Mouse (Mus musculus): ENCODE data around the gene Ddx6. TPM values are rescaled to one million over a fixed set of nuclear protein-coding genes. Genes with fewer than 3 reads are reported as not detected.
"Not testable (repeated sequence)": the region's sequence is repeated elsewhere in the genome, so short reads cannot be mapped to it uniquely, and the experiment has no call there.

The Ddx6 gene
- total RNA-seq, 2 experiments from 2014 or later = 72.4 to 80.6 TPM

DNA sequence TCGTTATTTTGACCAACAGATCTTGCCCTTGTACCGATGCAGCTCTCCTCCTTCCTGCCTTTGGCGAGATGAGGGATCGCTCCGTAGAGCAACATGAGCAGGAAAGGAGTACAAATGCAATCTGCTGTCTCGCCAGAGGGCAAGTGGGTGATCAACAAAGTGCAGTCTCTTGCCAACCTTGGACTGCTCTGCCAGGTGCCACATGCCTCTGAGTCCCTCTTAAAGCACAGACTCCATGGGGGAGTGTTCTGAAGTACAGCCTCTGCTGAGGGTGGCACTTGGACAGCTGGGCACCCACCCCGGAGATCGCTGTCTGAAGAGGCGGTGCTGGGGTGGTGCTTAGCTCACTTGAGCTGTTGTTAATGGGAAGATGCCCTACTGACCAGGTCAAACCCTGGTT lies 34.0 kb downstream of the Ddx6 start:
- 0 out of 2 replicates have a peak, but pooled peaks have one; percentile 26 for ATAC-seq (replicated peaks; ENCODE audit: poor library complexity, severe bottlenecking)

DNA sequence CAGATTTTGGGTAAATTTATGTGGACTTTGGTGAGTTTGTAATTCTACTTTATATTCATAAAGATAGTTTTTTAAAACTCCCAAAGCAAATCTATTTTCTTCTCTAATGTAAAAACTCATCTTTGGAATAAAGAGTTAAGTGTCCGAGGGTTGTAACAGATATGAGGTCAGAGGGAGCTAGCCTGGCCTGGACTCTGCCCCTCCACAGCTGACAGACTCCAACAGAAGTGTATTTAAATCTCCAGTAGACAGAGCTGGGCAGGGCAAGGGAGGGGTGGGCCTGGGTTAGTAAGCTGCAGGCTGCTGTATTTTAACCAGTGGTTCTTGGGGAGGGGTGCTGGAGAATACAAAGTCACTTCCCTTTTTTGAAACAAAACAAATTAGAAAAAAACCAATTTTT lies 35.3 kb downstream of the Ddx6 start:
- ATAC-seq (replicated peaks; ENCODE audit: poor library complexity, severe bottlenecking) = not testable (repeated sequence)

DNA sequence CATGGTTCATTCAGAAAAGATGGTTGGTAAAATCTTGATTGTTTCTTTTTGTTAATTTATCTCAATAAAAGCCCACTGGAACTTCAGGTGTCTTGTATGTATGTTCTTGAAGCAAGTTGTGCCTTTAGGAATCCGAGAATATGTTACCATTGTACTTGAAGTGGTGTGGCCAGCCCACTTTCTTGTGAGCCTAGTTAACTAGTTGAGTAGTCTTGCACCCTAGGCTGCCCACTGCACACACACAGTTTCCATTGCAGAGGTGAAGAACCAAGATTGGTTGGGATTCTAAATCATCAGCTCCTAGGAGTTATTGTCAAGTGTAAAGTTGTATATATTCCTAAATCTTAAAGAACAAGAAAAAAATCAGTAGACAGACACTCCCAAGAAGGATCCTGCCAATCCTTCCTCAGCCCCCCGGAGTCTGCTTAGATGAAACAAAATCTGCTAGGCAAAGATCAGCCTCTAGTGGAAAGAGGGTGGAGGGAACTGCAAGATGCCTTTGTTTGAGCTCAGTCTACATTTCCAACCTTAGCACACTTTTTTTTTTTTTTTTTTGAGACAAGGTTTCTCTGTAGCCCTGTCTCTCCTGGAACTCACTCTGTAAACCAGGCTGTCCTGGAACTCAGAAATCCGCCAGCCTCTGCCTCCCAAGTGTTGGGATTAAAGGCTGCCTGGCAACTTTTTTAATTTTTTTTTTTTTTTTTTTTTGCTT lies 36.1 kb downstream of the Ddx6 start:
- no peak for ATAC-seq (replicated peaks; ENCODE audit: poor library complexity, severe bottlenecking)

DNA sequence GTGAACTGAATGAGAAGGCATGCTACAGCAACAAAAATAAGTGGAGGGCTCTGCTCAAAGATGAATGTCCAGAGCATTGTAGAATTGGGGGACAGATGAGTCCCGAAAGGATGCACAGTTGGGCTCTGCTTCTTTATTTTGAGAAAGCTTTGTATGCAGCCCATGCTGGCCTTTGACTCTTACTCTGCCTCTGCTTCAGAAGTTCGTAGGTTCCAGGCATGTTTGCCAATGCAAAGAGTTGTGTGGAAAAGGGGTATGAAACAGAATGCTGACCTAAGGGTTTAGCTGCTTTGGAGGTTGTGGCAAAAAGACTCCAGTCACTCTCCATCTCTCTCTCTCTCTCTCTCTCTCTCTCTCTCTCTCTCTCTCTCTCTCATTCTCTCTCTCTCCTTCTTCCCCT lies 36.9 kb downstream of the Ddx6 start:
- no peak for ATAC-seq (replicated peaks; ENCODE audit: poor library complexity, severe bottlenecking)

DNA sequence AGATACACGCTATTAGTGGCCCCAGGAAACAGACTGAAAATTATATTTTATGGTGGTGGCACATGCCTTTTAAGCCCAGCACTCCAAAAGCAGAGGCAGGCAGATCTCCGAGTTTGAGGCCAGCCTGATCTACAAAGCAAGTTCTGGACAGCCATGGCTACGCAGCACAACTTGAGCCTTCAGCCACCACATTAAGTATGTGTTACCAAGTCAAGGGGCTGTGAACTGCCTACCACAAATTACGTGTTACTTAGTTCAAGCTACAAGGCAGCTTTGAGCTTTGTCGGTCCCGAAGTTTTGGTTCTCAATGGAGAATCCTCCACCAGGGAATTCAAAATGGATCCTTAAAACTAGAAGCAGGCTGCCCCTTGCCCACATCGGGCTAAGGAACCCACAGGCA lies 38.4 kb downstream of the Ddx6 start:
- ATAC-seq (replicated peaks; ENCODE audit: poor library complexity, severe bottlenecking) = no peak

DNA sequence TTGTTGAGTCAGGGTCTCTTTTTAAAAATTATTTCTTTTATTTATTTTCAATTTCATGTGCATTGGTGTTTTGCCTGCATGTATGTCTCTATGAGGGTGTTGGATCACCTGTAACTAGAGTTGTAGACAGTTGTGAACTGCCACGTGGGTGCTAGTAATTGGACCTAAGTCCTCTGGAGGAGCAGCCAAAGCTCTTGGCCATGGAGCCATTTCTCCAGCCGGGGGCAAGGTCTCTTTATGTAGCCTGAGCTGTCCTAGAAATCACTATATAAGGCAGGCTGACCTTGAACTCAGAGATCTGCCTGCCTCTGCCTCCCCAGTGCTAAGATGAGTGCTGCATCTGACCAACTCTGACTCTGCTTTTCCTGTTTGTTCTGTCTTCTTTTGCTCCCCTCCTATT lies 39.5 kb downstream of the Ddx6 start:
- ATAC-seq (replicated peaks; ENCODE audit: poor library complexity, severe bottlenecking) = no peak

DNA sequence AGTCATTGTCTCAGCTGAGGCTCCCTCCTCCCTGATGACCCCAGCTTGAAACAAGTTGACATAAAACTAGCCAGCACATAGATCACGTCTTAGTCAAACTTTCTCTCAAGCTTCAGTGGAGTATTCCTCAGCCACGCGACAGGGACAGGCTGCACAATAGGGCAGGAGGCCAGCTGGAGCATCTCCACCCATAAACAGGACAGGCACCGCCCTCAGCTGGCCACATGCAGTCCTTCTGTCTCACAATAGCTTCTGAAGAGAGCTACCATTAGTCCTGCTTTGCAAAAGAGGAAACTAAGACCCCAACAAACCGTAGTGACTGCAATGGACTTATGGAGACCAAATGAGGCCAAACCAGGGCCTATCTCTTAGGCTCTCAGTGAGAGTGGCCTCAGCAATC lies 40.8 kb downstream of the Ddx6 start:
- peak; percentile 31; the same call in 1 of the 2 replicates for ATAC-seq (replicated peaks; ENCODE audit: poor library complexity, severe bottlenecking)

DNA sequence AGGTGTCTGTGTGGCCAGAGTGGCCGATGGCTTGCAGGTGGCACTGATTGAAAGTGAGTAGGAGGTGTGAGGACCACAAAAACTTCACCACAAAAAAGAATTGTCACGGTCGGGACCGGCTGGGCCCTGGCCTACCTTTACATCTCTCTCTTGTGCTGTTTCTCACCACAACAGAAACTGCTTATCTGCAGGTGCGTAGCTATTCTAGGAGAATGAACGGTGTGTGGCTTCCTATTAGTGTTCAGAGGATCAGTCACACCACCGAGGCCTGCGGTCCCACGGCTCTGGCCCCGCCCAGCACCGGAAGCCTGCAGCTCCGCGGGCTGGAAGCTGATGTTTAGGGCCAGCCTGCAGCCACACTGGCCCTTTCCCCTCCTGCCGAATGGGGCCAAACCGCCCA lies 41.2 kb downstream of the Ddx6 start:
- ATAC-seq (replicated peaks; ENCODE audit: poor library complexity, severe bottlenecking) = peak; percentile 85

DNA sequence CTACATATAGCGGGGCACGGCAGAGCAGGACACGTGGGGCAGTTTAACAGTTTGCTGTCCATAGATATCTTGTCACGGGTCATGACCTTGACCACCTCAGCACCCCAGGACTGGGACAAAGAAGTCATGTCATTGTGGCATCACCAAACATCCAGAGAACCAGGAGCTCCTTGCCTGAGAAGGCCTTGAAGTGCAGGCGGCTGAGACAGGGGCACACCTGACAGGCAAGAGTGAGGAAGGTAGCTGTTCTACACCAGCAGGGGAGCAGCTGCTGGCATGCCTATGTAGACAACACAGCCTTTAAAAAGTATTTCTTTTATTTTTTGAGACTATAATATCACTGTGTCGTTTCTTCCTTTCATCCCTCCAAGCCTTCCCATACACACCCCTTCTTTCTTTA lies 41.7 kb downstream of the Ddx6 start:
- no peak for ATAC-seq (replicated peaks; ENCODE audit: poor library complexity, severe bottlenecking)

DNA sequence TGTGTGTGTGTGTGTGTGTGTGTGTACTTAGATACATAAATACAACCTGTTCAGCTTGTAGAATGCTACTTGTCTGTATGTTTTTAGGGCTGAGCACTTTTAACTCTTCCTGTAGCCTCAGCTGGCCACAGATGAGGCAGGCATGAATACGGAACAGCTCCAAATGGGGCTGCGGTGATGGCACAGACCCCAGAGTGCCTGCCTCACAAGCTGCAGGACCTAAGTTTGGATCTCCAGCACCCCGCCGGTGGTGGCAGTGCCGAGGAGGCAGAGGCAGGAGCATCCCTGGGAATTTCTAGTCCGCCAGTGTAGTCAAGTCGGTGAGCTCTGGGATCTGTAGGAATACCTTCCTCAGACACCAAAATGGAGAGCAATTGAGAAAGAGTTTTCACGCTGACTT lies 42.3 kb downstream of the Ddx6 start:
- ATAC-seq (replicated peaks; ENCODE audit: poor library complexity, severe bottlenecking) = no peak

DNA sequence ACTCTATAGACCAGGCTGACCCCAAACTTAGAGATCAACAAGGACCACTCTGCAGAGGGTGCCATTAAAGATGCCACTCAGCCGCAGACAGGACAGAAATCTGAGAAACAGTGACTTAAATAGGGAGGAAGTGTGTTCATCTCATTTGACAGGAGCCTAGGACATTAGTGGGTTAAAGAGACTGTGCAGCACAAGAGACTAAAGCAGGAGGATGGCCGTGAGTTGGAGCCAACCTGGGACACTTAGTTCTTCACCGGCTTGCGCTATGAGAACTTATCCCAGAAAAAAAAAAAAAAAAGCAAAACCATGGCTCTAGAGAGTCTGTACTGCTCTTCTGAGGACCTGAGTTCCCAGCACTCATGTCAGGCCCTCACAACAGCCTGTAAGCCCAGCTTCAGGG lies 43.0 kb downstream of the Ddx6 start:
- no peak for ATAC-seq (replicated peaks; ENCODE audit: poor library complexity, severe bottlenecking)

DNA sequence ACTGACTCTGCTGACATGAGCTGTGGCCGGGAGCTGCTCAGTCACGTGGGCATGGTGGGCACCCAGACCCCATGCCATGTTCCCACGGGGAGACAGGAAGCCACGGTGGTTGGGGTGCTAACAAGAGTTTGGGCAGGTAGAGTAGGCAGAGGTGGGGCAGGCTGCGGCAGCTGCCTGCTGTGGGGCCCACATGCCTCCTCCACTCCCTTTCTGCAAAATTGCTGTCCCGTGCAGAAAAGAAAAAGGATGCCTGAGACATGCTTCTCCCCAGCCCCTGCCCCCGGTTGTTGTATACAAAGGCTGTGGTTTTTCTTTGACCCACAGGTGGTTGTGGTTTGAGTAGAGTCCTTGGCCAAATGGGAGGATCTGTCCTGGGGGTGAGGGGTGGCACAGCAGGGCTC lies 44.2 kb downstream of the Ddx6 start:
- 0 out of 2 replicates have a peak, but pooled peaks have one; percentile 9 for ATAC-seq (replicated peaks; ENCODE audit: poor library complexity, severe bottlenecking)

DNA sequence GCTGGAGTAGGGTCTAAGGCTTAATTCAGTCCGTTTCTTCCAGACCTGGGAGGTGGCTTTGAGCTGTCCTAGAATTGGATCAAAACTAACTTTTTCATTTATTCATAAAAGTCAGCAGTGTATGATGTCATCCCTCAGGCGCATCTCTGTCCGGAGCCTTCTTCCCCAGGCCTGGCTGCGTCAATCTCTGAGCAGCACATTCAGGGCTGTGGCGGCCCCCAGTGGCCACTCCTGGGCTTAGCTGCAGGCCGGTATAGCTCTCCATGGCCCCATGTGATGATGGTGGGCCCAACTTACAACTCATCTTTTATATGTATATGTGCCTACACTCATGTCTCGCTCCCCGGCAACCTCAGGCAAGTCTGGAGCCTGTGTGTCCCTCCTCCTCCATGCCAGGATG lies 47.3 kb downstream of the Ddx6 start:
- ATAC-seq (replicated peaks; ENCODE audit: poor library complexity, severe bottlenecking) = peak; percentile 85

DNA sequence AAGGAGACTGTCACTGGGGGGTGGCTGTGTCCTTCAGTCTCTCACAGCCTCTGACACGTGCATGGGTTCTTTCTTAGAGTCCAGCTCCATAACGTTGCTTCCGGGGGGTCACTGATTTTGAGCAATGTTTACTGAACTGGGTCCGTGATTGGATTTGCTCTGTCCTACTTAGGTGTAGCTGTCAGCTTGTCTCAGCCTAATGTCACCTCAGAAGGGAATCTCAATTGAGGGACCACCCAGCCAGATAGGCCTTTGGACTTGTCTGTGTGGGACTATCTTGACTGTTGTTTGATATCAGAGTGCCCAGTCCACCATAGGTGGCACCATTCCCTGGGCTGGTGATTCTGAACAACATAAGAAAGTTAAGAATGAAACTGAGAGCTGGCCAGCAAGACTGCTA lies 49.2 kb downstream of the Ddx6 start:
- no peak for ATAC-seq (replicated peaks; ENCODE audit: poor library complexity, severe bottlenecking)

DNA sequence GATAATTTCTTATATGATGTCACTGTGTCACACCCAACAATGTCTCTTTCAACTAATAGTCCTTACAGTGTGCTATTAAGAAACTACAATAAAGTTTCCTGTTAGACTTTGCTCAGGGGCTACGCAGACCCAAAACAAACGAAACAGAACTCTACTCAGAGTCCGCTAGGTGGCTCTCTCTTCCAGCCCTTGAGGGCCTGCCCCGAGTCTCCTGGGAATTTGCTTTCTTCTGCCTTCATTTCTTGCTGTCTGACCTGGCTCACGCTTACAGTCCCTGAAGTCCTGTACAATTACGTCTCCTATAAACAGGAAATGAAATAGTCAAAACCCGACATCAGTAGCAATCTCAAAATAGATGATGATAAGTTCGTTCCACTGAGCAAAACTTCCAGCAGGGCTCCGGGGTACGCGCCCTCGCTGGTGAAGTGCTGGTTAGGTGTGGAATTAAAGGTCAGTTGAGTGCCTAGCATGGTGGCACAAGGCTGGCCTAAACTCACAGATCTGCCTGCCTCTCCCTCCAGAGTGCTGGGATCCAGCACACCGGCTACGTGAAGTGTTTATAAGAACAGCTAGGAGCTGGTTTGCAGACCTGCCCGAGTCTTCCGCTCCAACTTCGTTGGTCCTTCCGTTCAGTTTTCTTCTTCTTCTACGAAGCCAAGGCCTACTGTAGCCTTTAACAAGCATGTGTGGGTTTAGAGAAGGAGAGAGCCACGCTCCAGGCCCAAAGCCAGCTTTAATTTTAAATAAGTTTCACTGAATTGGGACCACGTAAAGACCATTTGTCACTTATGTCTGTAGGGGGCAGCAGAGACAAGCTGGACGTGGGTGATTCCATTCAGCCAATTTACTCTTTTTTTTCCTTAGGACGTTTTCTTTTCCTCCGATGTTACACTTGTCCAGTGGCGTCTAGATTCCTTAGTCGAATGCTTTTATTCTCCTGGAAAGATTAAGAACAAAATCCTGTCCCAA lies 50.7 kb downstream of the Ddx6 start:
- peak; percentile 55 for ATAC-seq (replicated peaks; ENCODE audit: poor library complexity, severe bottlenecking)

DNA sequence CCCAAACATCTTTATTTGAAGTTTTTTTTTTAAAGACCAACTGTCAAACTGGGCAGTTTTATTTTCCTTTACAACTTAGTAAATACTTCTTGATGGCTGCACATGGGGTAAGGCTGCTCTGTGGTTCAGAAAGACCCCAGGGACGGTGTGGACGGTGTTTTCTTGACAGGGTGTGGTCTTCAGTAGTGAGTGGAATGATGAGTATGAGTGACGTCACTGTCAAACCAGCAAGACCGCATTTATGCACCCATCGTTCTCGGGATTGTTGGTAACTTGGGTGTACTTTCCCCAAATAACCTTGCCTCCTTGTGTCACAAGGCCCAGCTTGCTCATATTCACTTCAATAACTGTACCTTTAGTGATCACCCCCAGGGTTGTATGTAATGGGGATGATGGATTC lies 59.0 kb downstream of the Ddx6 start:
- ATAC-seq (replicated peaks; ENCODE audit: poor library complexity, severe bottlenecking) = no peak

DNA sequence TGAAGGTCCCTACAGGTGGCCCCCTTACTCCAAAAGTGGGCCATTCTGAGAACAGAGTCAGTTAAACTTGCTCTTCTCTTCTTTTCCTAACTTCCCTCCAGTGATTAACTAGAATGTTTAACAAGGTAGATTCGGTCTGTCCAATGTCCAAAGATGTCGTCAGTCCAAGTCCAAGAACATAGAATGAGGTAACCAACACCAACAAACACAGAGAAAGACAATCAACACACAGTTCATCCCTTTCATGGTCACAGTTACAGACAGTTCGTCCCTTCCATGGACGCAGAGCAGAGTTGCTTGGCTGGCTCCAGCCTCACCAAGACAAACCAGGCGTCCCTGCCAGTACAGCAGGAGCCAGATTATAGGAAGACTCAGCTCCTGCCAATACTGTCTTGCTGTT lies 66.7 kb downstream of the Ddx6 start:
- no peak for ATAC-seq (replicated peaks; ENCODE audit: poor library complexity, severe bottlenecking)

DNA sequence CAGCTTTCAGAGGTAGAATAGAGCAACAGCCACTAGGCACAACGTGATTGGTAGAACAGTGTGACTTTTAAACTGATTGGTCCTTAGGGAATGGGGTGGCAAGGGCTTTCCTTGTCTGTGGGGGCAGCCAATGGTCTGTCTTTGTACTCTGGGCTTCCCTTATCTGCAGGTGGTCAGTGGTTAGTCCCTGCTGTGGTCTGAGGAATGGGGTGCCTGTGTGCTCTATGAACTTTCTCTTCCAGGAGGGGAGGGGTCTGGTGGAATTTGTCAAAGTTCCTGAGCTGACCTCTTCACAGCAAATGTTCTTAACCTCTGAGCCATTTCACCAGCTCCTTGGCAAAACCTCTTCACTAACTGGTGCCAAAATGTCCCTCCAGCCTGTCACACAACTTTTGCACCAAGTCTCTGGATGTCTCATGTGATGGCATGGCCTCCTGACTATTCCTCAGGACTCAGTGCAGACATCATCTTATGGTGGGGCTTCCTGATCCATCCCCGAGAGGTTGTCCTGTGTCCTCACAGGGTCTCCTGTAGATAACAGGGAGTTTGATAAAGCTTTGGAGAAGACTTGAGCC lies 67.7 kb downstream of the Ddx6 start:
- ATAC-seq (replicated peaks; ENCODE audit: poor library complexity, severe bottlenecking) = no peak

DNA sequence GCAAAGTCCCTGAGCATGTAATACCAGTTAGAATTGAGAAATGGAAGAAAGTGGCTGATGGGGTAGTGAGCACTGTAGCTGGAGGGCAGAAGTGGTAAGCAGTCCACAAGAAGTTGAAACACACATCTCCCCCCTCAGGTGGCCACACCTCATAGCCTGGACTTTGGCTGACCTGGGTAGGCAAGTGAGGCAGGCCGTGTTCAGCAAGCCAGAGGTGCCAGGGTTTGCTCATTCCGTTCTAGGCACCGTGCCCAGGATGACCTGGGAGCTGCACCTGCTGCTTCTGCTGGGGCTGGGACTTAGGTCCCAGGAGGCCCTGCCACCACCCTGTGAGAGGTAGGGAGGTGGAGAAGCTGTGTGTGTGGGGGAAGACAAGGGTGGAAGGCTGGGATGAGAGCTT lies 68.3 kb downstream of the Ddx6 start, which contains the start of gene Treh:
TSS of gene Treh (plus strand) at position 229 of the 400 bp plus-strand sequence.
- no peak for ATAC-seq (replicated peaks; ENCODE audit: poor library complexity, severe bottlenecking)

DNA sequence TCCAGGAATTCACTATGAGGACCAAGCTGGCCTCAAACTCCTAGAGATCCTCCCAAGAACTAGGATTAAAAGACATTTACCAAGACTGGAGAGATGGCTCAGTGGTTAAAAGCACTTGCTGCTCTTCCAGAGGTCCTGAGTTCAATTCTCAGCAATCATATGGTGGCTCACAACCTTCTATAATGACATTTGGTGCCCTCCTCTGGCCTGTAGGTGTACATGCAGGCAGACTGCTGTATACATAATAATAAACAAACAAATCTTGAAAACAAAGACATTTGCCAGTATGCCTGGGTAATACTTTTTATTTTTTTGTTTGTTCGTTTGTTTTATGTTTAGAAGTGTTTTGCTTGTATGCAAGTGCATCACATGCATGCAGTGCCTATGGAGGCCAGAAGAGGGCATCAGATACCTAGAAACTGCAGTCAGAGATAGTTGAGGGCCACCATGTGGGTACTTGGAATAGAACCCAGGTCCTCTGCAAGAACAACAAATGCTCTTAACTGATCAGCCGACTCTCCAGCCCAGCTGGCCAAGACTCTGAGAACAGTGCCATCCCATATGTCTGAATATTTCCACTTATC lies 73.7 kb downstream of the Ddx6 start:
- no peak for ATAC-seq (replicated peaks; ENCODE audit: poor library complexity, severe bottlenecking)

DNA sequence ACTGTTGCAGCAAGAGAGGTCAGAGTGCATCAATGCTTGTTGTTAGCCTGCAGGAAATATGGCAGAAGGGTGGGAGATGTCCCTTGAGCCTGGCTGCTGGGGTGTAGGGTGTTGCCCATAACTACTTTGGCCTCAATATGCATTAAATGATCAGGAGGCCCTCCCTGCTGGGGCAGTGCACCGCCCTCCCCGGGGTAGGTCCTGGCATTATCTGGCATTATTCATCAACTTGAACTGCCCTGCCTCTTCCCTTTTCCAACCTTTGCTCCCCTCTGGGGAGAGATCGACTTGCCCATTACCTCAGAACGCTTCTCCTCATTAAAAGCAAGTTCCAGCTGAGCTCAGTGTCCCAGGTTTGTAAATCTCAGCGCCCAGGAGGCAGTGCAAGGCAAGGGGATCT lies 74.9 kb downstream of the Ddx6 start:
- no peak for ATAC-seq (replicated peaks; ENCODE audit: poor library complexity, severe bottlenecking)

Measured in granulocyte monocyte progenitor cell, adult 5-6 weeks (primary cell).